Mouse (Mus musculus): Measurements from ENCODE around the gene Llgl2. TPM values are rescaled to one million over a fixed set of nuclear protein-coding genes. Genes with fewer than 3 reads are reported as not detected.

Gene Llgl2
- polyA plus RNA-seq (2012; rRNA removed): 54.5 and 68.6 TPM in 2 replicates

DNA sequence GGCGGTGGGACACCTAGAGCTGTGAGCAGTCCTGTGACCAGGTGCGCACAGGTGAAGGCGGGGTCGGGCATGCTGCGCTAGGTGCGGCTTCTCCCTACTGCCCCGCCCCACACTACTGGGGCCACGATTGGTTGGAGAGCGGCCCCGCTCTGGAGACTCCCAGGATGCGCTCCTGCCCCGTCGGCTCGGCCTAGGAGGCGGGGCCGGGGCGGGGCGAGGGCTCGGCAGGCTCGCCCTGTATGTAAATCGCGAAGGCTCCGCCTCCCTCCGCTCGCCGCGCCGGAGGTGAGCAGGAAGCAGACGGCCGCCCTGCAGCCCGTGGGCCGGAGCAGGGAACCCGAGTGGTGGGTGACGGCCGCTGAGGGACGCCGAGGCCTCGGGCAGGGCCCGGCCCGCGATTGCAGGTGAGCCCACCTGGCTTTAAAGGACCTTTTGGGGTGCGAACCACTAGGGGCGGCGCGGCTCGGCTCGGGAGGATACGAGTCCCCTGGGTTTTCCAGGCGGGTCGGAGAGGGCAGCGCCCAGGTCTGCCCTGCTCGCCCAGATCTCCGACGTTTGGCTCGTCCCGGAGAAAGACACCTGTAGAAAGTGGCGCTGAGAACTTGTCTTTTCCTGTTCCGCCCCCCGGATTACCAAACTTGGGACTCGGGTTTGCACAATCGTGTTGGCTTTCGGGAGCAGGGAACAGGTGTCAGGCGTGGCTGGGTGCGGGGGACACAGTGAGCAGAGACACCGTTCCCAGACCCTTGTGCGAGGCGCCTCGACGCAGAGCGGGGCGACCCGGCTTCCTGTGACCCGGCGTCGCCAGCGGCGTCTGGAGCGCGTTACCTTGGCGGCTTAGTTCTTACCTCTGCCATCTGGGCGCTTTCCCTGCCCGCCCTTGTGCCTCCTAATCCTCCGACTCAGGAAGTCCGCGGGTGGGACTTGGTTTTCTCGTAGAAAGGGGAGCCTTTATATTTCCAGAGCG, at the start of gene Llgl2:
Gene Llgl2 (plus strand): TSS at position 276 of the 967 bp plus-strand sequence.
- 2% methylated on average over 87 of the region's 87 CpGs for WGBS
- H3K4me1 ChIP-seq (replicated peaks; ENCODE audit: control insufficient read depth, insufficient read depth, low read length): peaks cover 10% of the 10 kb centered on the region
- H3K36me3 ChIP-seq (ENCODE audit: control insufficient read depth, insufficient read depth, low read length): no peaks in the 10 kb centered on the region
- TF ChIP-seq CTCF (IDR thresholded peaks at IDR 0.05; ENCODE audit: borderline replicate concordance, control insufficient read depth, extremely low read depth, insufficient read depth, low read length, poor library complexity): peak; percentile 15; the same call in 1 of the 2 replicates
- TF ChIP-seq POLR2A (IDR thresholded peaks at IDR 0.05; ENCODE audit: control insufficient read depth, extremely low read depth, insufficient read depth, low read length, poor library complexity): peak; percentile 87
- H3K27me3 ChIP-seq (ENCODE audit: control insufficient read depth, insufficient read depth, low read length): no peaks in the 10 kb centered on the region
- H3K4me3 ChIP-seq (ENCODE audit: control insufficient read depth, insufficient read depth, low read length): peak within 1 kb of the TSS; percentile 74
- peak; percentile 88 for DNase-seq
- no peak within 1 kb of the TSS for H3K27ac ChIP-seq (ENCODE audit: control insufficient read depth, insufficient read depth, low read length)

- peaks cover 9% of the 10 kb centered on the region for H3K4me1 ChIP-seq (replicated peaks; ENCODE audit: control insufficient read depth, insufficient read depth, low read length)
- H3K27ac ChIP-seq (ENCODE audit: control insufficient read depth, insufficient read depth, low read length): no peak overlapping the region
- WGBS: 87% methylated on average over 4 of the region's 4 CpGs
- TF ChIP-seq CTCF (IDR thresholded peaks at IDR 0.05; ENCODE audit: borderline replicate concordance, control insufficient read depth, extremely low read depth, insufficient read depth, low read length, poor library complexity) (no peak), POLR2A (IDR thresholded peaks at IDR 0.05; ENCODE audit: control insufficient read depth, extremely low read depth, insufficient read depth, low read length, poor library complexity) (no peak)
- no peaks in the 10 kb centered on the region for H3K36me3 ChIP-seq (ENCODE audit: control insufficient read depth, insufficient read depth, low read length)
- no peaks in the 10 kb centered on the region for H3K27me3 ChIP-seq (ENCODE audit: control insufficient read depth, insufficient read depth, low read length)
- H3K4me3 ChIP-seq (ENCODE audit: control insufficient read depth, insufficient read depth, low read length): no peak overlapping the region
- DNase-seq: no peak
Measured at GRCm38 (mm10) chr11:115774653-115775052, 49.2 kb upstream of the Llgl2 start.

- 95% methylated on average over 18 of the region's 18 CpGs for WGBS
- TF ChIP-seq CTCF (IDR thresholded peaks at IDR 0.05; ENCODE audit: borderline replicate concordance, control insufficient read depth, extremely low read depth, insufficient read depth, low read length, poor library complexity) (no peak), POLR2A (IDR thresholded peaks at IDR 0.05; ENCODE audit: control insufficient read depth, extremely low read depth, insufficient read depth, low read length, poor library complexity) (no peak)
- Histone ChIP-seq H3K4me1 (replicated peaks; ENCODE audit: control insufficient read depth, insufficient read depth, low read length) (peaks cover 17% of the 10 kb centered on the region), H3K4me3 (ENCODE audit: control insufficient read depth, insufficient read depth, low read length) (no peak overlapping the region), H3K27ac (ENCODE audit: control insufficient read depth, insufficient read depth, low read length) (no peak overlapping the region), H3K27me3 (ENCODE audit: control insufficient read depth, insufficient read depth, low read length) (no peaks in the 10 kb centered on the region), H3K36me3 (ENCODE audit: control insufficient read depth, insufficient read depth, low read length) (no peaks in the 10 kb centered on the region)
- DNase-seq: no peak
Measured at GRCm38 (mm10) chr11:115775821-115776665, 47.8 kb upstream of the Llgl2 start.

DNA sequence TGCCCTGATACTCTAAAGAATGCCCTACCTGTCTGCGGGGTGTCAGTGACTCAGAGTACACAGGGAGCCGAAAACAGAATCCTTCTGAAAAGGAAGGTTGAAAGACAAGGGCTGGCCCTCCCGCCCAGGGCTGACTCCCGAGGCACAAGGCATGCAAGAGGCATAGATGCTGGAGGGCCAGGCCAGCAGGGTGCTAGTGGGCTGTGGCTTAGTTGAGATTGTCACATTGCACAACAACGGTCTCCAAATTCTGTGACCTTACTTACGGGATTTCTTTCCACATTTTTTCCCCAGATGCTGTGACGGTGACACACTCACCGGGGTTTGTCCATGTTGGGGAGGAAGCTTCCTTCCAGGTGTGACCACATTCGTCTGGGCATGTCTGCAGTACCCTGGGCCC, 46.9 kb upstream of the Llgl2 start:
- no peak overlapping the region for H3K4me3 ChIP-seq (ENCODE audit: control insufficient read depth, insufficient read depth, low read length)
- H3K27me3 ChIP-seq (ENCODE audit: control insufficient read depth, insufficient read depth, low read length): no peaks in the 10 kb centered on the region
- DNase-seq: no peak
- 76% methylated on average over 9 of the region's 9 CpGs for WGBS
- H3K36me3 ChIP-seq (ENCODE audit: control insufficient read depth, insufficient read depth, low read length): no peaks in the 10 kb centered on the region
- H3K4me1 ChIP-seq (replicated peaks; ENCODE audit: control insufficient read depth, insufficient read depth, low read length): peaks cover 17% of the 10 kb centered on the region
- no peak for TF ChIP-seq POLR2A (IDR thresholded peaks at IDR 0.05; ENCODE audit: control insufficient read depth, extremely low read depth, insufficient read depth, low read length, poor library complexity)
- TF ChIP-seq CTCF (IDR thresholded peaks at IDR 0.05; ENCODE audit: borderline replicate concordance, control insufficient read depth, extremely low read depth, insufficient read depth, low read length, poor library complexity): no peak
- no peak overlapping the region for H3K27ac ChIP-seq (ENCODE audit: control insufficient read depth, insufficient read depth, low read length)

GRCm38 (mm10) chr11:115777487-115778335, 46.1 kb upstream of the Llgl2 start:
- 94% methylated on average over 17 of the region's 17 CpGs for WGBS
- Histone ChIP-seq H3K27me3 (ENCODE audit: control insufficient read depth, insufficient read depth, low read length) (no peaks in the 10 kb centered on the region), H3K4me1 (replicated peaks; ENCODE audit: control insufficient read depth, insufficient read depth, low read length) (peaks cover 17% of the 10 kb centered on the region), H3K4me3 (ENCODE audit: control insufficient read depth, insufficient read depth, low read length) (no peak overlapping the region), H3K36me3 (ENCODE audit: control insufficient read depth, insufficient read depth, low read length) (no peaks in the 10 kb centered on the region), H3K27ac (ENCODE audit: control insufficient read depth, insufficient read depth, low read length) (no peak overlapping the region)
- no peak for DNase-seq
- no peak for TF ChIP-seq POLR2A (IDR thresholded peaks at IDR 0.05; ENCODE audit: control insufficient read depth, extremely low read depth, insufficient read depth, low read length, poor library complexity)
- no peak for TF ChIP-seq CTCF (IDR thresholded peaks at IDR 0.05; ENCODE audit: borderline replicate concordance, control insufficient read depth, extremely low read depth, insufficient read depth, low read length, poor library complexity)
